ENCODE assay signal across 8 mouse cellular contexts in the genomic region with DNA sequence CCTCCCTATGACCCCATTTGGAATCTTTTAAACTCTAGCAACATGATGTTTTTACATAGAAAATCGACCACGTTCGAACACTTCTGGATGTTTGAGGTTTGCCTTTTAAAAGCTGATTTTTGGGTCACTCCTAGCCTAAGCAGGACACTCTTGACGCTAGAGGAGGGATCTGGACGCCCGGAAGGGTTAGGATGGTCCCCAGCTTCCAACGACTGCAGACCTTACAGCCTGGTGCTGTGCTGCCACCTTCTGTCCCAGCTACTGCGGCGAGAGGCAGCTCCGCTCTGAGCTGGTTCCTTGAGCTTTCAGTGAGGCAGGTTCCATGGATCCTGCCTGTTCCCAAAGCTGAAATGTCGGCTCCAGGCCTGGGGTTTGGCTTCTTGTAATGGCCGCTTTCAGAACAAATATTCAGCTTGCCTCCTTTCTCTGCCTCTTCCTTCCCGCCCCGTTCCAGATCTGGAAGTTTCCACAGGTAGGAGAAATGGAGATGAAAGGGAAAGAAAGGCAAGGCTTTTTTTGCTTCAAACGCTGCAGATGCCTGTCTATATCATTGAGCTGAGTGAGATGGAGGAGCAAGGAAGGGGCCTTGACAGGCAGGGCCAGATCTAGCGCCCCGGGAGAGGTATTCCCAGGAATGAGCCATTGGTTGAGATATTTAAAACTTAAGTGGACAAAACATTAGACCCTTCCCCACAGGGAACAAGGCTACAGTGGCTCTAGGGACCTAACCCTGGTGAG.
DNase-seq lines count a peak whose midpoint lies in the region; ATAC-seq lines count a peak whose summit lies in the region.

No protein-coding gene starts in this region.

- no peak overlapping the region for H3K4me3 ChIP-seq in hindbrain, embryonic 15.5 days

- H3K27ac ChIP-seq in hindbrain, embryonic 15.5 days (replicated peaks): no peak overlapping the region

- no peaks in the 10 kb centered on the region for H3K36me3 ChIP-seq in hindbrain, embryonic 15.5 days

- H3K27me3 ChIP-seq in hindbrain, embryonic 15.5 days: peaks cover 21% of the 10 kb centered on the region

- peak; percentile 70 for DNase-seq in adrenal gland, adult 2 months
- peak; percentile 32 to 58 for DNase-seq in gastrocnemius, adult 8-10 months (ENCODE audit: low spot score in 2 of 2)
- peak; percentile 47 to 72 for DNase-seq in layer of hippocampus, postnatal 25 days (ENCODE audit: extremely low spot score in 1 of 2, low spot score in 1 of 2)
- peak; percentile 75 for DNase-seq in right cerebral cortex, postnatal 25 days
- DNase-seq in B cell, adult 2 months: no peak

- peak overlapping the region; percentile 41 for H3K4me2 ChIP-seq in hindbrain, embryonic 15.5 days

- 15% methylated on average over 17 of the region's 17 CpGs for WGBS in hindbrain, embryonic 15.5 days

- H3K4me1 ChIP-seq in hindbrain, embryonic 15.5 days (replicated peaks): peaks cover 15% of the 10 kb centered on the region

- H3K9ac ChIP-seq in hindbrain, embryonic 15.5 days: no peak overlapping the region

- no peaks in the 10 kb centered on the region for H3K9me3 ChIP-seq in hindbrain, embryonic 15.5 days

- peak; percentile 73; the same call in 1 of the 2 replicates for ATAC-seq in common myeloid progenitor, adult 5-6 weeks (replicated peaks; ENCODE audit: low read depth, poor library complexity, severe bottlenecking)
- ATAC-seq in hindbrain, embryonic 15.5 days (ENCODE audit: low FRiP score, low read depth): peak; percentile 74; the same call in 1 of the 2 replicates
- ATAC-seq in megakaryocyte progenitor cell, adult 5-6 weeks (replicated peaks; ENCODE audit: poor library complexity): peak; percentile 72

Comparison
In these comparisons a context has a peak if more than half of its experiments do, and no peak if none do; other contexts are left out.
1. DNase-seq: peak in adrenal gland, adult 2 months (single experiment), gastrocnemius, adult 8-10 months (2 of 2), layer of hippocampus, postnatal 25 days (2 of 2) and right cerebral cortex, postnatal 25 days (single experiment); none in B cell, adult 2 months (0 of 2).
2. Peak in every context shown above with its lines, with median percentiles within 50 percentile points of each other: ATAC-seq.